Mouse (Mus musculus) kidney, adult 11 months (tissue): Measurements from ENCODE around the gene Heatr6.
A peak's percentile ranks its signal among the peaks of the same experiment; 100 is the strongest.

Experiments used
- DNase-seq: peaks from one replicate; pipeline ENCODE4 v3.0.0; 2022

Gene Heatr6

GRCm38 (mm10) chr11:83754227-83754626 is 731 bp downstream of the Heatr6 start:
- no peak for DNase-seq

- no peak for DNase-seq
Measured at GRCm38 (mm10) chr11:83767306-83767705, 13.8 kb downstream of the Heatr6 start.

- no peak for DNase-seq
Measured at GRCm38 (mm10) chr11:83768976-83769375, 15.5 kb downstream of the Heatr6 start.

- DNase-seq = no peak
Measured at GRCm38 (mm10) chr11:83771014-83771413, 17.5 kb downstream of the Heatr6 start.

- no peak for DNase-seq
Measured at GRCm38 (mm10) chr11:83772341-83772740, 18.8 kb downstream of the Heatr6 start.

GRCm38 (mm10) chr11:83773691-83774090 is 20.2 kb downstream of the Heatr6 start:
- DNase-seq = no peak

GRCm38 (mm10) chr11:83774324-83774723 is 20.8 kb downstream of the Heatr6 start:
- DNase-seq = no peak

- no peak for DNase-seq
Measured at GRCm38 (mm10) chr11:83776798-83777197, 23.3 kb downstream of the Heatr6 start.

GRCm38 (mm10) chr11:83783931-83784600 is 30.6 kb downstream of the Heatr6 start:
- DNase-seq = no peak

- DNase-seq = peak; percentile 19
Measured at GRCm38 (mm10) chr11:83784661-83785060, 31.2 kb downstream of the Heatr6 start.

- peak; percentile 52 for DNase-seq
Measured at GRCm38 (mm10) chr11:83785366-83785765, 31.9 kb downstream of the Heatr6 start.

- DNase-seq = peak; percentile 79
Measured at GRCm38 (mm10) chr11:83786835-83787234, 33.3 kb downstream of the Heatr6 start.

- peak; percentile 9 for DNase-seq
Measured at GRCm38 (mm10) chr11:83787401-83788021, 34.0 kb downstream of the Heatr6 start.

GRCm38 (mm10) chr11:83788331-83788730 is 34.8 kb downstream of the Heatr6 start:
- peak; percentile 51 for DNase-seq

GRCm38 (mm10) chr11:83789259-83789658 is 35.8 kb downstream of the Heatr6 start:
- DNase-seq = no peak

GRCm38 (mm10) chr11:83791133-83791532 is 37.6 kb downstream of the Heatr6 start:
- DNase-seq = no peak

- DNase-seq = peak; percentile 85
Measured at GRCm38 (mm10) chr11:83792316-83792914, 38.9 kb downstream of the Heatr6 start.

GRCm38 (mm10) chr11:83793264-83793663 is 39.8 kb downstream of the Heatr6 start:
- peak; percentile 90 for DNase-seq

GRCm38 (mm10) chr11:83796112-83796511 is 42.6 kb downstream of the Heatr6 start:
- DNase-seq = peak; percentile 11

GRCm38 (mm10) chr11:83796980-83797608 is 43.6 kb downstream of the Heatr6 start:
- peak; percentile 94 for DNase-seq

GRCm38 (mm10) chr11:83799871-83800430 is 46.5 kb downstream of the Heatr6 start:
- DNase-seq = peak; percentile 57

- DNase-seq = peak; percentile 55
Measured at GRCm38 (mm10) chr11:83802166-83802565, 48.7 kb downstream of the Heatr6 start.

GRCm38 (mm10) chr11:83802581-83802980 is 49.1 kb downstream of the Heatr6 start:
- peak; percentile 54 for DNase-seq
